In the genomic region with DNA sequence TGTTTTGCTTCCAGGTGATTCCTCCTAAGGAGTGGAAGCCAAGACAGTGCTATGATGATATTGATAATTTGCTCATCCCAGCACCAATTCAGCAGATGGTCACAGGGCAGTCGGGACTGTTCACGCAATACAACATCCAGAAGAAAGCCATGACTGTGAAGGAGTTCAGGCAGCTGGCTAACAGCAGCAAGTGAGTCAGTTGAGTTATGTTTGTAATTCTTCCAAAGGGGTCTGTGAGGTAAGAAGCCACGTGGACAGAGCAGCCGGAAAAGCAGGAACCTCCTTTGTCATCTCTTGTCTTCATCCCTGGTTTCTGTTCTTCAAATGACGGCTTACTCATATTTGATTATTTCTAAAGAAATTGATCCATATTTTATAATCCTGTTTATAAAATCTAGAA, we compare ENCODE assay signal across 17 mouse cellular contexts. TPM values are rescaled to one million over a fixed set of nuclear protein-coding genes. Genes with fewer than 3 reads are reported as not detected.
DNase-seq lines count a peak whose midpoint lies in the region; ATAC-seq and TF ChIP-seq lines count a peak whose summit lies in the region.
"Had no signal": no experiment of that assay in that cellular context is flagged by ENCODE, and none has a peak within 500 bp of the region (broad histone marks: within the 10 kb centered on the region; RNA-seq: fewer than 3 reads in every experiment).

No protein-coding gene starts in this region.

- peak overlapping the region; percentile 19; the same call in 1 of the 2 replicates for H3K27ac ChIP-seq in bone marrow macrophage, adult 2 months (ENCODE audit: insufficient read depth, low read depth, low read length)
- H3K27ac ChIP-seq in midbrain, embryonic 11.5 days (ENCODE audit: low read depth, low read length), result no peak overlapping the region
- H3K27ac ChIP-seq: embryonic facial prominence, embryonic 10.5 days; embryonic facial prominence, embryonic 12.5 days; forebrain, embryonic 13.5 days; forebrain, embryonic 15.5 days had no signal

- H3K9me3 ChIP-seq in midbrain, embryonic 11.5 days (ENCODE audit: control insufficient read depth, low read length), result no peaks in the 10 kb centered on the region
- H3K9me3 ChIP-seq: embryonic facial prominence, embryonic 10.5 days; embryonic facial prominence, embryonic 12.5 days; forebrain, embryonic 13.5 days; forebrain, embryonic 15.5 days had no signal

- no peak for TF ChIP-seq POLR2A in bone marrow macrophage, adult 2 months (IDR thresholded peaks at IDR 0.05; ENCODE audit: borderline replicate concordance, low read depth, low read length)

- no peak for DNase-seq in adrenal gland, adult (ENCODE audit: inconsistent age in 2 of 2, low spot score in 1 of 2)
- no peak for DNase-seq in midbrain, embryonic 11.5 days (ENCODE audit: low spot score, missing footprints)
- DNase-seq: adrenal gland, adult 8-10 months; adrenal gland, postnatal 14 days; cerebellum, adult 11-12 months; cerebellum, adult 2 months; cerebellum, adult 9-10 months; cerebellum, postnatal 10 days; cerebellum, postnatal 25 days; forebrain, postnatal 0 days had no signal

- H3K4me3 ChIP-seq in bone marrow macrophage, adult 2 months (ENCODE audit: insufficient read depth, low read length), result no peak overlapping the region
- no peak overlapping the region for H3K4me3 ChIP-seq in midbrain, embryonic 11.5 days (ENCODE audit: low read depth, low read length)
- H3K4me3 ChIP-seq: embryonic facial prominence, embryonic 10.5 days; embryonic facial prominence, embryonic 12.5 days; forebrain, embryonic 13.5 days; forebrain, embryonic 15.5 days had no signal

- no peak overlapping the region for H3K4me2 ChIP-seq in midbrain, embryonic 11.5 days
- H3K4me2 ChIP-seq: embryonic facial prominence, embryonic 12.5 days; forebrain, embryonic 13.5 days; forebrain, embryonic 15.5 days had no signal

- H3K9ac ChIP-seq in midbrain, embryonic 11.5 days (ENCODE audit: low read length), result no peak overlapping the region
- H3K9ac ChIP-seq: embryonic facial prominence, embryonic 12.5 days; forebrain, embryonic 13.5 days; forebrain, embryonic 15.5 days; forebrain, postnatal 0 days had no signal

- no peaks in the 10 kb centered on the region for H3K36me3 ChIP-seq in midbrain, embryonic 11.5 days (ENCODE audit: control insufficient read depth, insufficient read depth, low read length)

- 94% methylated on average over 5 of the region's 5 CpGs for WGBS in midbrain, embryonic 11.5 days

- ATAC-seq in granulocyte monocyte progenitor cell, adult 5-6 weeks (replicated peaks; ENCODE audit: poor library complexity, severe bottlenecking), result peak; percentile 55
- ATAC-seq in megakaryocyte progenitor cell, adult 5-6 weeks (replicated peaks; ENCODE audit: poor library complexity), result peak; percentile 34; the same call in 1 of the 2 replicates
- no peak for ATAC-seq in midbrain, embryonic 11.5 days (ENCODE audit: low FRiP score)
- ATAC-seq: forebrain, embryonic 13.5 days; forebrain, embryonic 15.5 days; forebrain, postnatal 0 days had no signal

- peaks cover 6% of the 10 kb centered on the region for H3K4me1 ChIP-seq in bone marrow macrophage, adult 2 months (ENCODE audit: control insufficient read depth, insufficient read depth, low read length)
- no peaks in the 10 kb centered on the region for H3K4me1 ChIP-seq in midbrain, embryonic 11.5 days (ENCODE audit: control insufficient read depth, insufficient read depth, low read length)
- H3K4me1 ChIP-seq: embryonic facial prominence, embryonic 10.5 days; embryonic facial prominence, embryonic 12.5 days; forebrain, embryonic 13.5 days; forebrain, embryonic 15.5 days had no signal

- no peaks in the 10 kb centered on the region for H3K27me3 ChIP-seq in midbrain, embryonic 11.5 days (ENCODE audit: control insufficient read depth, insufficient read depth, low read length)
- H3K27me3 ChIP-seq: embryonic facial prominence, embryonic 12.5 days; forebrain, embryonic 13.5 days; forebrain, embryonic 15.5 days had no signal

- TF ChIP-seq CTCF in bone marrow macrophage, adult 2 months (IDR thresholded peaks at IDR 0.05; ENCODE audit: low read depth, low read length), result no peak

RNA-seq across cellular contexts. Expression of a gene that starts 28.9 kb away (rescaled TPM):
- 20.4 and 21.6 TPM in 2 replicates for polyA plus RNA-seq in bone marrow macrophage, adult 2 months (2012; ENCODE audit: insufficient read depth, insufficient read length, missing spikeins)
- 15.6 and 17.1 TPM in 2 replicates for total RNA-seq in granulocyte monocyte progenitor cell, adult 5-6 weeks (2014; fragmentation: Nextera tagmentation)
- 17.7 and 20.9 TPM in 2 replicates for total RNA-seq in granulocyte monocyte progenitor cell, adult 5-6 weeks (2017)
- total RNA-seq in megakaryocyte progenitor cell, adult 5-6 weeks (2015), result 16.1 and 19.6 TPM in 2 replicates
- 21.9 and 22.1 TPM in 2 replicates for total RNA-seq in megakaryocyte progenitor cell, adult 5-6 weeks (2017)
- polyA plus RNA-seq in midbrain, embryonic 11.5 days (2014; fragmentation: Nextera tagmentation; extraction: Ambion mirVana), result 13.9 and 15.8 TPM in 2 replicates
